Mouse (Mus musculus) midbrain, embryonic 15.5 days (tissue): ENCODE results near the gene Olfr76. TPM values are rescaled to one million over a fixed set of nuclear protein-coding genes. Genes with fewer than 3 reads are reported as not detected.
"Not testable (repeated sequence)": the region's sequence is repeated elsewhere in the genome, so short reads cannot be mapped to it uniquely, and the experiment has no call there.

ENCODE experiments used
- ATAC-seq: fragments of 200-750 bp; cut with Nextera tagmentation; replicated peaks from 2 replicates; pipeline ENCODE4 v1.8.0; 2017; ENCODE audit warnings: moderate TSS enrichment
- H3K27ac ChIP-seq: fragments of 300-500 bp; sonication (generic); 2 replicates; pipeline ENCODE4 v1.5.1; 2015; ENCODE audit warnings: mild to moderate bottlenecking, inconsistent platforms
- H3K27me3 ChIP-seq: fragments of 300-500 bp; sonication (generic); replicated peaks from 2 replicates; pipeline ENCODE4 v1.6.1; 2015; ENCODE audit warnings: inconsistent platforms
- H3K36me3 ChIP-seq: fragments of 300-500 bp; sonication (generic); replicated peaks from 2 replicates; pipeline ENCODE4 v1.6.1; 2015; ENCODE audit warnings: inconsistent platforms
- H3K4me1 ChIP-seq: fragments of 300-500 bp; sonication (generic); 2 replicates; pipeline ENCODE4 v1.6.1; 2015; ENCODE audit warnings: inconsistent platforms
- H3K4me2 ChIP-seq: fragments of 300-500 bp; sonication (generic); 2 replicates; pipeline ENCODE4 v1.6.1; 2015; ENCODE audit warnings: inconsistent platforms, mild to moderate bottlenecking, moderate library complexity
- H3K4me3 ChIP-seq: fragments of 300-500 bp; sonication (generic); 2 replicates; pipeline ENCODE4 v1.5.1; 2015; ENCODE audit warnings: mild to moderate bottlenecking, inconsistent platforms
- H3K9ac ChIP-seq: fragments of 300-500 bp; sonication (generic); 2 replicates; pipeline ENCODE4 v1.6.1; 2015; ENCODE audit warnings: mild to moderate bottlenecking, inconsistent platforms
- H3K9me3 ChIP-seq: fragments of 300-500 bp; sonication (generic); 2 replicates; pipeline ENCODE4 v1.6.1; 2016; ENCODE audit warnings: inconsistent platforms
- WGBS: fragments of 180-500 bp; shearing (Covaris S2); methylation state at CpG from one replicate; pipeline ENCODE4 v1.1.7; 2015; ENCODE audit warnings: mixed read lengths; 5-methylcytosine and 5-hydroxymethylcytosine counted together
- polyA plus RNA-seq: library from polyadenylated mRNA; unstranded; fragments of >200 nt; fragmentation: Nextera tagmentation; extraction: Ambion mirVana; gene quantifications from 2 replicates; pipeline ENCODE4 v1.2.1, GENCODE M21; 2015

Gene Olfr76
- not detected in 2 replicates for polyA plus RNA-seq

DNA sequence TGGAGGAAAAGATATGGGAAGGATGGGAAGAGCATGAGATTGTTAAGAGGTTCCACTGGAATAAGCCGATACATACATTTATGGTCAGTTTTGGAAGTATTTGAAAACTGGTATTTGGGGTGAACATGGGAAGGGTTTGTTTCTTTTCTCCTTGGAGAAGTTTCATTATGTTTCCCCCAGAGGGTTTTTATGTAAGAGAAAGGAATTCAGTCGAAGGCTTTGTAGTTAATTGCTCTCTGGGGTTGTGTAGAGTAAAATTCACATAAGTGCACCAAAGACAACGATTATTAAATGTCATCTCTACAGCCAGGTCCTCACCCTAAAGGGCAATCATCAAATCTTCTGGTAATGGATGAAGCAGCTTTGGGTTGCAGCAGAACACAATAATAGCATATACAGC, at the start of gene Olfr76:
TSS of gene Olfr76 (minus strand) at position 101 of the 400 bp plus-strand sequence.
- Histone ChIP-seq H3K36me3 (no peaks in the 10 kb centered on the region), H3K27me3 (no peaks in the 10 kb centered on the region), H3K4me2 (no peak within 1 kb of the TSS), H3K4me1 (no peaks in the 10 kb centered on the region), H3K9ac (no peak within 1 kb of the TSS), H3K4me3 (no peak within 1 kb of the TSS), H3K27ac (no peak within 1 kb of the TSS), H3K9me3 (no peaks in the 10 kb centered on the region)
- 80% methylated on average over 3 of the region's 3 CpGs for WGBS
- ATAC-seq = no peak

GRCm38 (mm10) chr19:12170062-12170599, 47.1 kb upstream of the Olfr76 start, which contains the start of gene Olfr1555-ps1:
Gene Olfr1555-ps1 (minus strand): TSS chr19:12170112.
- ATAC-seq, H3K27ac ChIP-seq, H3K36me3 ChIP-seq, H3K27me3 ChIP-seq, H3K4me3 ChIP-seq, H3K4me2 ChIP-seq, H3K4me1 ChIP-seq, H3K9ac ChIP-seq, H3K9me3 ChIP-seq: not testable (repeated sequence)
- WGBS = 46% methylated on average over 1 of the region's 1 CpGs

GRCm38 (mm10) chr19:12145452-12145851, 22.4 kb upstream of the Olfr76 start:
- H3K4me2 ChIP-seq = no peak overlapping the region
- WGBS = 85% methylated on average over 3 of the region's 3 CpGs
- no peak for ATAC-seq
- no peaks in the 10 kb centered on the region for H3K27me3 ChIP-seq
- H3K9me3 ChIP-seq = no peaks in the 10 kb centered on the region
- no peak overlapping the region for H3K27ac ChIP-seq
- no peaks in the 10 kb centered on the region for H3K4me1 ChIP-seq
- H3K36me3 ChIP-seq = no peaks in the 10 kb centered on the region
- H3K9ac ChIP-seq = no peak overlapping the region
- H3K4me3 ChIP-seq = no peak overlapping the region

DNA sequence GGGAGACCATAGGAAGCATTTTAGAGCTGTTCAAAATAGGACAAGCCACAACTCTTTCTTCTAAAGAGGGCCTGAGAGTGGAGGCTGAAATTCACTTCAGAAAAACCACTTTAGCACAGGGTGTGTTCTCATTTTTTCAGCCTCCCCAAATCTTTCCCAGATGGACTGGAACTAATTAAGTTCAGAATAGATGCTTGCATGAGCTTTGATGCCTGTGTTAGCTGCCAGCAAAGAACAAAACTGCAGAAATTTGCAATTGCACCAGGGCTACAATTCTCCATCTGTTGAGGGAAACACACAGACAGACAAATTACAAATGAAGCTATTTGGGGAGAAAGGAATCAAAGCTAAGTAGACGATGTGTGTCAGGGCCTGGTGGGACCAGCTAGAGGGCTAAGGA, 20.4 kb upstream of the Olfr76 start:
- Histone ChIP-seq H3K4me1 (no peaks in the 10 kb centered on the region), H3K36me3 (no peaks in the 10 kb centered on the region), H3K4me2 (no peak overlapping the region), H3K9ac (no peak overlapping the region), H3K27me3 (no peaks in the 10 kb centered on the region), H3K9me3 (no peaks in the 10 kb centered on the region), H3K4me3 (no peak overlapping the region), H3K27ac (no peak overlapping the region)
- no peak for ATAC-seq
- 39% methylated on average over 1 of the region's 1 CpGs for WGBS

DNA sequence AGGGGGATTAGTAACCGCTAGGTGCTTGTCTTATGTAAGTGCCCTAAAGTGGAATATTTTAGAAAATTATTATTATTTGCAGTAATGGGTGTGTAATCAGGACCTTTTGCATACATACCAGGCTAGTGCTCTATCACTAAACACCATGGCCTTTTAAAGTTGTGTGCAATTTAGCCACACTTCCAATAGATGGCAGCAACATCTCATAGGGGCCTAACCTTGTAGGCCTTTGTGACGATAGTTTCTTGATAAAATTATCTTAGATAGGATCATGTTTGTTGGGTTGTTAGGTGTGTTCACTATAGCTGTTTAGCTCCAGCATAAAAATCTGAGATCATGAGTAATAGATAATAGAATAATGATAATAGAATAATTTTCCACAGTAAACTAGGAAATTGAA, 11.3 kb upstream of the Olfr76 start:
- Histone ChIP-seq H3K4me1 (no peaks in the 10 kb centered on the region), H3K4me2 (no peak overlapping the region), H3K9ac (no peak overlapping the region), H3K27ac (no peak overlapping the region), H3K4me3 (no peak overlapping the region), H3K27me3 (no peaks in the 10 kb centered on the region), H3K9me3 (no peaks in the 10 kb centered on the region), H3K36me3 (no peaks in the 10 kb centered on the region)
- WGBS = 34% methylated on average over 2 of the region's 2 CpGs
- no peak for ATAC-seq

- Histone ChIP-seq H3K9ac (no peak overlapping the region), H3K4me1 (no peaks in the 10 kb centered on the region), H3K9me3 (no peaks in the 10 kb centered on the region), H3K4me3 (no peak overlapping the region), H3K4me2 (no peak overlapping the region), H3K36me3 (no peaks in the 10 kb centered on the region), H3K27me3 (no peaks in the 10 kb centered on the region), H3K27ac (no peak overlapping the region)
- 89% methylated on average over 3 of the region's 3 CpGs for WGBS
- no peak for ATAC-seq
Measured at GRCm38 (mm10) chr19:12116464-12116863, 6.5 kb downstream of the Olfr76 start.

GRCm38 (mm10) chr19:12115797-12116196, 7.2 kb downstream of the Olfr76 start, which contains the start of gene Olfr1428:
Gene Olfr1428 (minus strand): TSS chr19:12115897.
- no peak for ATAC-seq

DNA sequence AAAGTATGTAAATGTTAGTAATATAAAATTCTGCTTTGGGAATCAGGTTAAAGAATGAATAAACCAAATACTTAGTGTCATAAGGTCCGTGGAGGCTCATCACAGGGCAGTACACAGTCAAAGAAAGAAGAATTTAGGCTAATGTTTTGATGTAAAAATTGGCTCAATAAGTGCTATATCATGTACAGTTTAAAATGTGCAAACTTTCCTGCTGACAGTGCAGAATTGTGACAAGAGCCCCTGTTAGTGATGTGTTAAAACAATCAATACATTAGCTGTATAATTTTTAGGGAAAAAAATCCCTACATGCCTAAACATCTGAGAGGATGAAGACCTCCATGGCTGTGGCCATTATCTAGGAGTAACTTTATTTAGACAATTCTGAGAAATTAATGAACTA, 9.2 kb downstream of the Olfr76 start:
- WGBS = 57% methylated on average over 1 of the region's 1 CpGs

More at GRCm38 (mm10) chr19:12115797-12116196, 7.2 kb downstream of the Olfr76 start, which contains the start of gene Olfr1428:
- WGBS = 87% methylated on average over 1 of the region's 1 CpGs
- H3K36me3 ChIP-seq = no peaks in the 10 kb centered on the region
- no peak within 1 kb of the TSS for H3K4me2 ChIP-seq
- H3K9ac ChIP-seq = no peak within 1 kb of the TSS
- H3K27ac ChIP-seq = no peak within 1 kb of the TSS
- no peak within 1 kb of the TSS for H3K4me3 ChIP-seq
- no peaks in the 10 kb centered on the region for H3K27me3 ChIP-seq
- H3K4me1 ChIP-seq = no peaks in the 10 kb centered on the region
- no peaks in the 10 kb centered on the region for H3K9me3 ChIP-seq

GRCm38 (mm10) chr19:12104541-12104940, 18.5 kb downstream of the Olfr76 start:
- no peak overlapping the region for H3K9ac ChIP-seq
- ATAC-seq = no peak
- H3K27me3 ChIP-seq = no peaks in the 10 kb centered on the region
- no peaks in the 10 kb centered on the region for H3K36me3 ChIP-seq
- WGBS = 66% methylated on average over 1 of the region's 1 CpGs
- no peaks in the 10 kb centered on the region for H3K4me1 ChIP-seq
- no peak overlapping the region for H3K4me3 ChIP-seq
- no peaks in the 10 kb centered on the region for H3K9me3 ChIP-seq
- H3K27ac ChIP-seq = no peak overlapping the region
- no peak overlapping the region for H3K4me2 ChIP-seq

More for the DNA sequence above, 9.2 kb downstream of the Olfr76 start:
- no peak overlapping the region for H3K4me2 ChIP-seq
- H3K27me3 ChIP-seq = no peaks in the 10 kb centered on the region
- no peak overlapping the region for H3K4me3 ChIP-seq
- no peaks in the 10 kb centered on the region for H3K36me3 ChIP-seq
- H3K9me3 ChIP-seq = no peaks in the 10 kb centered on the region
- no peak for ATAC-seq
- H3K9ac ChIP-seq = no peak overlapping the region
- H3K27ac ChIP-seq = no peak overlapping the region
- no peaks in the 10 kb centered on the region for H3K4me1 ChIP-seq

GRCm38 (mm10) chr19:12103234-12103633, 19.8 kb downstream of the Olfr76 start, which contains the start of gene Olfr1427:
Gene Olfr1427 (minus strand): TSS chr19:12103334.
- no peaks in the 10 kb centered on the region for H3K36me3 ChIP-seq
- no peak within 1 kb of the TSS for H3K4me2 ChIP-seq
- no peak for ATAC-seq
- no peaks in the 10 kb centered on the region for H3K27me3 ChIP-seq
- H3K9me3 ChIP-seq = no peaks in the 10 kb centered on the region
- no peak within 1 kb of the TSS for H3K9ac ChIP-seq
- H3K27ac ChIP-seq = no peak within 1 kb of the TSS
- no peaks in the 10 kb centered on the region for H3K4me1 ChIP-seq
- 96% methylated on average over 2 of the region's 2 CpGs for WGBS
- H3K4me3 ChIP-seq = no peak within 1 kb of the TSS

GRCm38 (mm10) chr19:12091913-12092312, 31.1 kb downstream of the Olfr76 start, which contains the start of gene Olfr1426:
Gene Olfr1426 (minus strand): TSS chr19:12092013.
- no peak for ATAC-seq

GRCm38 (mm10) chr19:12077631-12078030, 45.4 kb downstream of the Olfr76 start, which contains the start of gene Olfr1425:
Gene Olfr1425 (minus strand): TSS chr19:12077731.
- H3K36me3 ChIP-seq, H3K27me3 ChIP-seq, H3K4me1 ChIP-seq, H3K4me3 ChIP-seq, H3K27ac ChIP-seq, H3K9ac ChIP-seq, ATAC-seq, H3K9me3 ChIP-seq, H3K4me2 ChIP-seq: not testable (repeated sequence)
- WGBS = 84% methylated on average over 4 of the region's 4 CpGs

More at GRCm38 (mm10) chr19:12091913-12092312, 31.1 kb downstream of the Olfr76 start, which contains the start of gene Olfr1426:
- Histone ChIP-seq H3K4me3 (no peak within 1 kb of the TSS), H3K4me2 (no peak within 1 kb of the TSS), H3K9ac (no peak within 1 kb of the TSS), H3K9me3 (no peaks in the 10 kb centered on the region), H3K36me3 (no peaks in the 10 kb centered on the region), H3K27ac (no peak within 1 kb of the TSS), H3K4me1 (no peaks in the 10 kb centered on the region), H3K27me3 (no peaks in the 10 kb centered on the region)
- WGBS = 80% methylated on average over 1 of the region's 1 CpGs

DNA sequence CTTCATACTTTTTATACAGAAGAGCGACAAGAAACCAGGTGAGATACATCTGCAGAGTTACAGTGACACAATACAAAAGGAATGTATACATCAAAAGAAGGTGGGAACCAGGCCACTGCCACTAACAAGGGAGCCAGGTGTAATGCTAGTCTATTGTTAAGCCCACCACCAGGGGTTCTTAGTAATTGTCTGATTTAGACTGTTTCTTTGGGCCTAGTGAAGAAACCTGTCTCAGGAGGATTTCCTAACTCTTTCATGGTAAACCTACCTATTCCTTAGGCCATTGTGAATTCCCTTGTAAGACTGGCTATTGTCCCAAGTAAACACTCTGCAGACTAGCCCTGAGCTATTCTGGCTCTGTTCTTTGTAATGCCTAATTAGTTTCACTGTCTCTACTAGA, 53.5 kb downstream of the Olfr76 start:
- H3K27ac ChIP-seq, H3K4me1 ChIP-seq, H3K9ac ChIP-seq, H3K9me3 ChIP-seq, ATAC-seq, H3K36me3 ChIP-seq, H3K4me2 ChIP-seq, H3K27me3 ChIP-seq, H3K4me3 ChIP-seq: not testable (repeated sequence)
- 74% methylated on average over 1 of the region's 1 CpGs for WGBS
